Mouse (Mus musculus) urinary bladder, postnatal 10 days (tissue): ENCODE results near the gene Nucb1.
"Not testable (repeated sequence)": the region's sequence is repeated elsewhere in the genome, so short reads cannot be mapped to it uniquely, and the experiment has no call there.

ENCODE experiments used
- DNase-seq: peaks from one replicate; pipeline ENCODE4 v3.0.0; 2022; ENCODE audit warnings: low spot score

The Nucb1 gene

DNA sequence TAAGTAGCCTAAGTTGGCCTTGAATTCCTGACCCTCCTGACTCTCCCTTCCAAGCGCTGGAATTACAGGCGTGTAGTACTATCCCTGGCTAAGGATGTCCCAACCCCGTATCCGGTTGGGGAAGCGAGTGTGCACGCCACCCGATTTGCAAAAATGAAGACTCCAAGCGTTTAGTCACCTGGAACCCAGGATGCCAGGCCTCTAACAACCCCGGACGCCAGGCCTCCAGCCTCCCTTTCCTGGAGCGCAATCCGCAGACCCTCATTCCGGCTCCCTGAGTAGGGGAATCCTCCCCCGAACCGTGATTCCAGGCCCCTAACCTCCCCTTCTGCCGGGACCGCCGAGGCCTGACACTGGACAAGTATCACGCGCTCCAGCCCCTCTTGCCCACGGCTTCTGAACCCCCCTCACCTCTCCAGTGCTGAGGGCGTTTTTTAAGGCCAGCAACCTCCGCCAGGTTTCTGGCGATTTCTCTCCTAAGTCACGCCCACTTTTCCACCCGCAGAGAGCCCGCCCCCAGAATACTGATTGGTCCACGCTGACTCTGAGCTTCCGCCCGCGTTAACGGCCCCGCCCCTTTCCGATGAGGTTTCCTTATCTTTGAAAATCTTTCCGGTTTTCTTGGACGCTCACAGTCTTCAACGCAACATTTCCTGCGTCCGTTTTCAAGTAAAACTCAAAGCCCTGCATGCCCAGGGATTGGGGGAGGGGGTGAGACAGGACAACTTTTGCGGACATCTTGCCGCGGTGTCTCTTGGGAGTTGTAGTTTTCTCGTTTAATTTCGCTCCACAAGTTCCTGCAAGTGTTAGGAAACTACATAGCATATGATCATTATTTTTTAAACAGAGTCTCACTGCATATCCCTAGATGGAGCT lies at the start of gene Nucb1:
TSS of gene Nucb1 (minus strand) at position 495 of the 876 bp plus-strand sequence.
- DNase-seq = peak; percentile 56

DNA sequence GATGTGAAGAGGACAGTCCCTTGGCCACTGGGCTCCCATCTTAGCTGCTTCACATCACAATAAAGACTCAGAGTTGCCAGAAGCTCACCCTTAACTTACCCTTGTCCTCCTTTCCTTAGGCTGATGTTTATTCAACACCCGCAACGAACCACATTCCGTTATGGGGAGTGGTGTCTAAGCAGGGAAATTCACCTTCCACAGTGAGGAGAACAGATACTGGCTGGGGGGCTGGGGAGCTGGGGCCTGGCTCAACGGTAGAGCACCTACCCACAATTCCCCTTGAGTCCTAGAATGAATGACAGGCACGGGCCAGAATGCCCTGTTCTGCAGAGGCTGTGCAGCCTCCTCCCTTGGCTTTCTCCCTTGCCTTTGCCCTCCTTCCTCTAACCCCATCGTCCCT lies 48.7 kb upstream of the Nucb1 start:
- DNase-seq = no peak

DNA sequence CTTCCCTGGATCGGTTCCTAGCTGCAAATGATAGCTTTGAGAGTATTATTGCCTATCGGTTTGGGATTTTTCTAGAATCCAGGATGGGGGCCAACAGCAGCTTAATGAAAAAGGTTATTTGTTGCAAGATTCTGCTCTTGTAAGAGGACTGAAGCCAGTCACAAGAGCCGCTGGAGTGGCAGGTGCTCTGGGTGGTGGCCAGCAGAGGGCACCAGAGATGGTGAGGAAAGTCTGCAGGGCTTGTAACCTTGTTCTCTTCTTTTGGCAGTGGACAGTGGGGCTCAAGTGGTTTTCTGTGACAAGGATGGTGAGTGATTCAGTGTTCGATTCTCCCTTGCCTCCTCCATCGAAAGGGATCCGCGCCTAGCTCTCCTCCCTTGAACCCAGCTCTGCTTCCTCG lies 45.6 kb upstream of the Nucb1 start:
- DNase-seq = peak; percentile 51

DNA sequence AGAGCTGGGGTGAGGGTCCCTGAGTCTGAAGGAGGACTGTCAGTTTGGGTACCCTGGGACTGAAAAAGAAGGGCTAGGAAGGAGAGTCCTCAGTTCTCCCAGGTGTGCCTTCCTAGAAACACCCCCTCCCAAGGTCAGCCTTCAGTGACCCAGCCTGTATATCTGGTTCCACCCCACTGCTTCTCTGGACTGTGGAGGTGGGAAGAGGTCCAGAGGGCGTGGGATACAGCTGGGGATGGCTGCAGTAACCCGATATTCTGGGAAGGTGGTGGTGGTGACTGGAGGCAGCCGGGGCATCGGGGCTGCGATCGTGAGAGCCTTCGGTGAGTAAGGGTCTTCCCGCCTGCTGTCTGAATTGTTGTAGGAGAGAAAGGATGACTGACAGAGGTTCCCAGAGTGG lies 44.5 kb upstream of the Nucb1 start, which contains the start of gene Hsd17b14:
TSS of gene Hsd17b14 (plus strand) at position 150 of the 400 bp plus-strand sequence.
- no peak for DNase-seq

DNA sequence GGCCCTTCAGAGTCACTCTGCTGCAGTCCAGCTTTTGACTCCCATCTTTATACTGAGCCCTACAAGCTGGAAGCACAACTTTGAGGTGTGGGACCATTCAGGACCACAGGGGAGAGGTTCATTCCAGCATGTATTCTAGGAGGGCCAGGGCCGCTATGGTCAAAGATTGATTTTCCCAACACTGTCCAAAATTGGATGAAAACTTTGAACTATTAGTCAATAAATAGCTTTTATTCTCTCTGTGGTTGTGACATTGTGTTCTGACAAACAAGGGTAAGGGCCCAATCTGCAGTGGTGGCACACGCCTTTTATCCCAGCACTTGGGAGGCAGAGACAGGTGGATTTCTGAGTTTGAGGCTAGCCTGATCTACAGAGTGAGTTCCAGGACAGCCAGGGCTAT lies 43.8 kb upstream of the Nucb1 start:
- no peak for DNase-seq

DNA sequence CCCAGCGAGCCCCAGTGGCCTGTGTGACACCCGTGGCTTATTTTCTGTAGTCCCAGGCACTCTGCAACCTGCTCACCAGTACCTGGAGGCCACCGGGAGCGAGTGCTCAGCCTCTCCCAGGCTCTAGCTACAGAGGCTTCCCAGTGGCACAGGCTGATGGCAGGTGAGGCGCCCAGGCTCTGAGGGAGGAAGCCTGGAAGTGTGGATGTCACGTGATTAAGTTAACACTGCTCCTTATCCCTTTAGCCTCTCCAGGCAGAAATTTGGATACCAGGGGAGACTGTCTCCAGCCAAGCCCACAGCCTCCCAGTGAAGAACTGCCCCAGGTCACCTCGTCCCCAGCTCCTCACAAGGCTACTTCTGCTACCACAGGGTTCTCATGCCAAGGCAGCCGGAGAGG lies 43.3 kb upstream of the Nucb1 start:
- DNase-seq = no peak

DNA sequence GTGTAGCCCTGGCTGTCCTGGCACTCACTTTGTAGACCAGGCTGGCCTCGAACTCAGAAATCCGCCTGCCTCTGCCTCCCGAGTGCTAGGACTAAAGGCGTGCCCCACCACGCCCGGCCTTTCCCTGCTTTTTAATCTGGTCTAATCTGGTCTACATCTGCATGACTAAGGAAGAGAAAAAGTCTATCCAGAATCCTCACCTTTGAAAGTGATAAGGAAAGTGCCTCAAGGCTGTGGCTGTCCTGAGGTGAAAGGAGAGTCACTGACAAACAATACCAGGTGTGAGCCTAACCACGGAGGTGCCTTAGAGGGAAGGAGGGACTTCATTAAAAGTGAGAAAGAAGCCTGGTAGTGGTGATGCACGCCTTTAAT lies 41.3 kb upstream of the Nucb1 start:
- no peak for DNase-seq

DNA sequence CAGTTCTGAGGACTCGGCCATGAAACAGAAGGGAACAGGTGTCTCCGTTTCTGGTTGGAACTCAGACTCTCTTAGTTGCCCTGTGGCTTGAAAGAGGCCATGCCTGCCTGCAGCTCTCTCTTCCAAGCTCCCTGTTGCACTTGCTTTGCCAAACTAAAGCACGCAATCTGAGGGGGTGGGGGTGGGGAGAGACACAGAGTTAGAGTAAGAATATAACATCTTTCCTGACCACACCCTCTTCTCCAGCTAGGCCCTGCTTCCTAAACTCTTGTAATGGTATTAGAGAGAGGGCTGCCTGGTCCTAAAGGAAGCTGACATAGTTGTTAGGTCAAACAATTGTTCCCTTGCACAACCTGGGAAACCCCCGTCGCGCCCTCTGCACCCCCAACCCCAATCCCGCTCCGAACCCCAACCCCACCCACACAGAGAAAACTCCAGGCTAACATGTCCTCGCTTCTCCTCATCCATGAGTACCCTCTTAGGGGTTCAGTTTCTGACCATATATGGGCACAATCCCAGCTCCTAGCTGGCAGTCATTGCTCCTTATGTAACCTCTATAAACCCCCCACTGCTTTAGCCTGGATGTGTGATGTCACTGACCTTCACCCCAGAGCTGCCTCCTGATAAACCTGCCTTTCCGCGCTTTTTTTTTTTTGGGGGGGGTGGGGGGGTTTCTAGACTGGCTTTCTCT lies 40.8 kb upstream of the Nucb1 start:
- DNase-seq = no peak

DNA sequence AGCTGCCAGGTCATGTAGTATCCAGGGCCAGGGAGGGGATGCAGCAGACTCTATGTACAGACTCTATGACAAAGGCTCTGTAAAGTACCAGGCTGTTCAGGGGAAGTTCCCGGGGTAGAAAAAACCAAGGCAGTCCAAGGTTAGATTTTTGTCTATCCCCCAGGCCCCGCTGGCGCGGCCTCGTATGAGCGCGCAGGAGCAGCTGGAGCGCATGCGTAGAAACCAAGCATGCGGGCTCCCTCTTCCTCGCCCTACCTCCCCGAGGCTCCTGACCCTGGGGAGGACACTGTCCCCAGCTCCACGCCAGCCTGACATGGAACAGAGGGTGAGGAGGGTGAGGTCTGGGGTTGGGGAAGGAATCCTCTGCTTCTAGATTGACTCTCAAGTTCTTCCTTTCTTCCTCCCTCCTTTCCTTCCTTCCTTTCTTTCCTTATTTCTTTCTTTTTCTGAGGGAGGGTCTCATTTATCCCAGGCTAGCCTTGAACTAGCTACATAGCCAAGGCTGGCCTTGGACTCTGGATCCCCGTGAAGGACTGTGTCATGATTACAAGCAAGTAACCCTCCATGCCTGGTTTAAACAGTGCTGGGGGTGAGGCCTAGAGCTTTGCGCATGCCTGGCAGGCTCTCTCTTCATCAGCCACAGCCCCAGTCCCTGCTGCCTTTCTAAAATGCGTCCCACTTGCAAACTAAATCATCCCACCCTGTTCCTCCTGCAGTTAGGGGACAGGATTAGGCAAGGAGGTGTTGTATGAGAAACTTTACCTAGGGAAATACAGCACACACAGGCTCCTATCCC lies 39.6 kb upstream of the Nucb1 start:
- no peak for DNase-seq

DNA sequence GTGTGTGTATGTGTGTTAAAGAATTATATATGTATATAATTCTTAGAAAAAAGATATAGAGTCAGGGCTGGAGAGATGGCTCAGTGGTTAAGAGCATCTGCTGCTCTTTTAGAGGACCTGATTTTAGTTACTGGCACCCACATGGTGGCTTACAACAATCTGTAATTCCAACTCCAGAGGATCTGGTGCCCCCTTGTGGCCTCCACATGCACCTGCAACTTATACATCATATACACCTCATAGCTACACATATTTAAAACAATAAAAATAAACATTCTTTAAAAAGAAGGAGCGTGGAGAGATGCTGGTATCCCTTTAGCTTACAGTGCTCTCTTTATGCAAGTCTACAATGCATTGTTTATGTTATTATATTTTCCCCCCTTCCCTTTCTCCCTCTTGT lies 34.3 kb upstream of the Nucb1 start:
- DNase-seq = no peak

DNA sequence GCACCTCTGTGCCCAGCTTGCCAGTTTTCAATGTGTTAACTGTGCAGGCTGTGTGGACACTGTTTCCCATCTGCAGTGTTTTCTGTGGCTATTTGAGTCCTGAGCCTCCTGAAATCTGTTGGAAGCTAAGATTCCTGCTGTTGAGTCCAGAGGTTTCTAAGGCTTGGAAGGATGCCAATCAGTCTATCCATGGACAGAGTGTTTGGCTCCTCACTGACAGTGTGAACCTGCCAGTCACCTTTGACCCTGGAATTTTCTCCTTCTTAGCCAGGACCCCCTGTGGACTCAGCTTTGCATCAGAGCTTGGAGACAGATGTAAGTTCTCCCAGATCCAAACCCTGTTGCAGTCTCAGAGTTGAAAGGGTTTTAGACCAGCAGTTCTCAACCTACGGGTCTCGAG lies 30.0 kb upstream of the Nucb1 start:
- no peak for DNase-seq

DNA sequence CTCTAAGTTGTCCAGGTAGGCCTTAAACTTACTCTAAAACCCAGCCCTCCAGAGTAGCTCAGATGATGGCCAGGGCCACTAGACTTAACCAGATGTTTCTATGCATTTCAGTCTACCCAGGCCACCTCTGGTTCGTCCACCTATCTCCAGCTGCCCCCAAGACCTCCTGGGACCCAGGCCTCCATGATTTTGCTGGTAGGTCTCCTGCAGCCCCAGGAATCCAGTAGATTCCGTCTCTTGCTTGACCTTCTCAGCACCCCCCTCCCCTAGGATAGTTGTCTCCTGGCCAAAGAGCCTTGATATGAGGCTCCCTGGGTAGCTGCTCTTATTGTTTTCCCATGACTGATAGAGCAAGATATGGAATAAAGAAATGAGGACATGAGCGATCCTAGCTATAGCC lies 28.9 kb upstream of the Nucb1 start:
- DNase-seq = no peak

DNA sequence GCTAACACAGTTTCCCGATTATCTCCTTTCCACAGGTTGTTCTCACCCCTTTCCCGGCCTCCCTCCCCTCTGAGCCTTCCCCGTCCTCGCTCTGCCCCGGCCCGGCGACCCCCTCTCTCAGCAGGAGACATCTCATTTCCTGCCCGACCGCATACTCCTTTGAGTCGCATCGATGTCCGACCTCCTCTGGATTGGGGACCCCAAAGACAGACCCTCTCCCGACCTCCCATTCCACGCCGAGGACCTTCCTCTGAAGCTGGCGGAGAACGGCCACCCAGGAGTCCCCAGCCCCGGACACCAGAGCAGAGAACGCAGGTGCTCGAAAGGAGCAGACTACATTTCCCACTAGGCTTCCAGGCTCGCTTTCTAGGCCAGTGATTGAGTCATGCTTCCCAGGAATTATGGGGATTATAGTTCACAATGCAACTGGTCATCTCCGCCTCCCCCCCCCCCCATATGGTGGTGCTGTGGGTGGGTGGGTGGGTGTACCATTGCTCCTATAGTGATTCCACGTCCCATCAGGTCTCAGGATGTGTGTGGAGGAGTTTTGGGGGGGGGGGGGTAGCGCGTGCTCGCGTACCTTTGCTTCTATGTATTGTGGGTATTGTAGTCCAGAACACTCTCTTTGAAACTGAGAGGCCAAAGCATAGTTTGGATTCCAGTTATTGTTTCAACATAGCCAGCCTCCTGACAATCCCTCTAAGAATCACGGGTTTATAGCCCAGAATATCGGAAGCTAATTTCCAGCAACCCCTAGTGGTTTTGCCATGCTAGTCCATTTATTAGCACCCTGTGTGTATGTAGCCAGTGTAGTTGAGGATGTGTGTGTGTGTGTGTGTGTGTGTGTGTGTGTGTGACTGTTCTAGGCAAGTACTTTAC lies 28.2 kb upstream of the Nucb1 start:
- DNase-seq = no peak

DNA sequence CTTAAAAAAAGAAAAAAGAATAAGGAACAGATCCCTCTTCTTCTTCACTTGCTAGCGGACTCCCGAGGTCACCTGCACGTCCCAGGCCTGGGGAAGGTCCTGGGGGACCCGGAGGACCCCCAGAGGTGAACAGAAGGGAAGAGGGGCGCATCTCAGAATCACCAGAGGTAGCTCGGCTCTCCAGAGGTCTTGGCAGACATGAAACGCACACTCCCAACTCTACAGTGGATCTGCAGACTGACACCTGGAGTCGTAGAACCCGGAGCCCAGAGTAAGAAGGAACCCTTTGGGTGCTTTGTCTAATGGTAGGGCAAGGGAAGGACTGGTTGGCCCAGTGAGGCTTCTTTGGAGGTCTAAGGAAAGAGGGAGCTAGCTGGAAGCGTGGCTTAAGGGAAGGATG lies 27.4 kb upstream of the Nucb1 start:
- DNase-seq = no peak

DNA sequence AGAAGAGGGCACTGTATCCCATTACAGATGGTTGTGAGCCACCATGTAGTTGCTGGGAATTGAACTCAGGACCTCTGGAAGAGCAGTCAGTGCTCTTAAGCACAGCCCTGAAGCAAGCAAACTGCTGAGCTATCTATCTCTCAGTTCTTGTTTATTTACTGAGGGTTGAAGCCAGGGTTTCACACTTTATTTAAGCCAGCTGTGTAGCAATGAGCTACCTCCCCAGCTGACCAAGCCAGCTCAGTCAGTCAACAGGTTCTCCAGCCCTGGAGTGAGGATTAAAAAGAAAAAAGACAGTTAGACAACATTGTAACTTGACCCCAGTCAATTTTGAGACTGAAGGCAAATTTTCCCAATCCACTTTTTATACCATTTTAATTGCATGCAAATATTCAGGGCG lies 25.5 kb upstream of the Nucb1 start:
- no peak for DNase-seq

DNA sequence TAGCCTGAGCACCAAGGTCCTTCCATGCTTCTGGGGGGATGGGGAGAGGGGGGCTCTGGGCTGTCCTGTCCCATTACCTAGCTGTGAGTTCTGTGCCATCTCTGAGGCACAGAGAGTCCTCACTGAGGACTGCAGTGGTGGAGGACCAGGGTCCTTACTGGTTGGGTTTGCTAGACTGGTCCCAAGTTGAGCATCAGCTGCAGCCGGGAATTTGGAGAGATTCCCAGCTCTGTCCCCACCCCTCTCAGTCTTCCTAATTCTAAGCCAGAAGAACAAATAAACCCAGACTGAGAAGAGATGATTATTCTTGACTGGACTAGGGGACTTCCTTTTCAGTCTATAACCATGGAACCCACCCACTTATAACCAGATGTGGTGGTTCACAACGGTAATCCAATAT lies 20.4 kb upstream of the Nucb1 start:
- no peak for DNase-seq

DNA sequence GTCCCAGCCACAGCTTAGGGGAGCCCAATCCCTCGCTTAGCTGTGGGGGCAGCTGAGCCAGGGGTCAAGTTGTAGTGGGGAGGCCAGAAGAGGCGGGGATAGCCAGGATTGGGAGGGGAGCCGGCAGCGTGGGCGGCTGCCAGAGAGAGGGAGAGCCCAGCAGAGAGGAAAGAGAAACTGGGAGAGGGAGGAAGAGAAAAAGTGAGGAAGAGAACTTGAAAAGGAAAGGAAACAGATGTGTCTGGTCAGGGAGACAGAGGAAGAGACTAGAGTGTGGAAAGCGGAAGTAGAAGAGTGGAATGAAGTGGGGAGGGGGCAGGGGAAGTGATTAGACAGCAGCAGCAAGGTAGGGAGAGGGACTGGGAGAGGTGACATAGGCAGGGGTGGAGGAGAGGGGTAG lies 19.3 kb upstream of the Nucb1 start:
- no peak for DNase-seq

DNA sequence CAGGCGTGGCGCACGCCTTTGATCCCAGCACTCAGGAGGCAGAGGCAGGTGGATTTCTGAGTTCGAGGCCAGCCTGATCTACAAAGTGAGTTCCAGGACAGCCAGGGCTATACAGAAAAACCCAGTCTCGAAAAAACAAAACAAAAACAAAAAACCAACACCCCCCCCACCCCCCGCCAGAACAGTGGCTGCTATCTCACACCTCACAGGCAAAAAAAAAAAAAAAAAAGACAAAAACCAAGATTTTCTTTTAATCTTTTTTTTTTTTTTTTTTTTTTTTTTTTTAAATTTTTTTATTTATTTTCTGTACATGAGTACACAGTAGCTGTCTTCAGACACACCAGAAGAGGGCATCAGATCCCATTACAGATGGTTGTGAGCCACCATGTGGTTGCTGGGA lies 17.0 kb upstream of the Nucb1 start:
- not testable (repeated sequence) for DNase-seq

DNA sequence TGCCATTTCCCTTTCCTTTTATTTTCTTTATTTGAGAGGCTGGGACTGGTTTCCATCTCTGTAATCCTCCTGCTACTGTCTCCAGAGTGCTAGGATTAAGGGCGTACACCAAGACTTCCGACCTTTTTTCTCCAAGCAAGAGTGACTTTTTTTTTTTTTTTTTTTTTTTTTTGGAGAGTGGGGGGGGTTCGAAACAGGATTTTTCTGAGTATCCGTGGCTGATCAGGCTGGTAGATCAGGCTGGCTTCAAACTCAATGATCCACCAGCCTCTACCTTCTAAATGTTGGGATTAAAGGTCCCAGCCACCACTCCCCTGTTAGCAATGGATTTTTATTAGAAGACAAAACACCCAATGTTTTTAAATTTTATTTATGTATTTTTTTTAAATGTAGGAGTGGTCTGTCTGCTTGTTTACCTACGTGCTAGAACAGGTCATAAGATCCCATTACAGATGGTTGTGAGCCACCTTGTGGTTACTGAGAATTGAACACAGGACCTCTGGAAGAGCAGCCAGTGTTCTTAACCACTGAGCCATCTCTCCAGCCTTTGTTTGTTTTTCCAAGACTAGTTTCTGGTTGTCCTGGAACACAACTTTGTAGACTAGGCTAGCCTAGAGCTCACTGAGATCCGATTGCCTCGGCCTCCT lies 16.4 kb upstream of the Nucb1 start:
- DNase-seq = no peak

DNA sequence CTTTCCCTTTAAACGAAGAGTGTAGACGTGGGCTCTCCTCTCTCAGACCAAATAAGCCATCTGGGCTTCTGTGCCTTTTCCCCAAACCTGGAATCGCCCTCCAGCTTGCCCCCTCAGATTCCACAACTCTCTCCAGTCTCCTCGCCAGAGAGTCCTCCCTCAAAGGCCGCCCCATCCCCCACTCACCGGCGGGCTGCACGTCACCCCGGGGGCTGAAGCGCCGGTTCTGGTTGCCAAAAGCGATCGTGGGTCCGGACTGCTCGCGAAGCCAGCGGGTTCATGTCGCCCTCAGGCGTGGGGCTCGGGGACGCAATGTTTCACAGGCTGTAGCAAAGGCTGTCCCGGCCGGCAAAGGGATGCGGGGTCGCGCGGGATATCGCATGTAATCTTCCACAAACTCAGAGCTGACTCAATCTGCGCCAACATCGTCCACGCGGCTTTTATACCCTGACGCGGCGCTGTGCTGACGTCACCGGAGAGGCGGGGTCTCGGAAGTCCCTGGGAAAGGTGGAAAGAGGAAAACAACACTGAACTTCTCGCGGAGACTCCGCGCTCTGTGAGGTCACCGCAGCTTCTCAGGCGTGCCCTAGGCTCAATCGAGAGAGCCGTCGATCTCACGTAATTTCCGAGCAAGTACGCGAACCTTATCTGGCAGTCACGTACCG lies 15.7 kb upstream of the Nucb1 start, which contains the start of the genes Ppp1r15a and Plekha4:
TSS of gene Ppp1r15a (minus strand) at position 460 of the 665 bp plus-strand sequence.
TSS of gene Plekha4 (plus strand) at position 522 of the 665 bp plus-strand sequence.
- DNase-seq = peak; percentile 90
